Mouse (Mus musculus): ENCODE measurements at regions not wholly inside any gene's neighbourhood (a gene's known extent, or its start where the extent isn't known, plus 50 kb on each side); places are given as distances from the start of the nearest gene placed in this dataset.
"Not testable (repeated sequence)": the region's sequence is repeated elsewhere in the genome, so short reads cannot be mapped to it uniquely, and the experiment has no call there.

GRCm38 (mm10) chr10:9338207-9338801 is 336.7 kb downstream of the Samd5 start:
- no peak; the same call in 1 of the 2 replicates for ATAC-seq (ENCODE audit: low FRiP score, low read depth)
- Histone ChIP-seq H3K4me1 (peaks cover 8% of the 10 kb centered on the region), H3K4me3 (no peak overlapping the region), H3K9me3 (no peaks in the 10 kb centered on the region), H3K9ac (no peak overlapping the region), H3K27me3 (replicated peaks) (no peaks in the 10 kb centered on the region), H3K36me3 (no peaks in the 10 kb centered on the region), H3K4me2 (replicated peaks) (no peak overlapping the region; the same call in 1 of the 2 replicates), H3K27ac (no peak overlapping the region)
- 19% methylated on average over 8 of the region's 8 CpGs for WGBS

- no peaks in the 10 kb centered on the region for H3K9me3 ChIP-seq
- no peak for ATAC-seq (ENCODE audit: low FRiP score, low read depth)
- H3K4me2 ChIP-seq (replicated peaks): no peak overlapping the region
- H3K4me1 ChIP-seq: peaks cover 18% of the 10 kb centered on the region
- no peaks in the 10 kb centered on the region for H3K36me3 ChIP-seq
- H3K4me3 ChIP-seq: no peak overlapping the region
- 72% methylated on average over 10 of the region's 10 CpGs for WGBS
- no peak overlapping the region for H3K9ac ChIP-seq
- no peaks in the 10 kb centered on the region for H3K27me3 ChIP-seq (replicated peaks)
- H3K27ac ChIP-seq: no peak overlapping the region
Observed at GRCm38 (mm10) chr10:9334245-9334845, 340.7 kb downstream of the Samd5 start.

- Histone ChIP-seq H3K9me3 (peaks cover 4% of the 10 kb centered on the region; the same call in 1 of the 2 replicates), H3K36me3 (no peaks in the 10 kb centered on the region), H3K4me1 (peaks cover 11% of the 10 kb centered on the region; the same call in 1 of the 2 replicates), H3K27me3 (replicated peaks) (no peaks in the 10 kb centered on the region), H3K9ac (no peak overlapping the region), H3K27ac (no peak overlapping the region), H3K4me2 (replicated peaks) (no peak overlapping the region), H3K4me3 (no peak overlapping the region)
- WGBS: 23% methylated on average over 3 of the region's 3 CpGs
- no peak for ATAC-seq (ENCODE audit: low FRiP score, low read depth)
Observed at GRCm38 (mm10) chr10:9331694-9332093, 343.3 kb downstream of the Samd5 start.

- WGBS: 94% methylated on average over 4 of the region's 4 CpGs
- Histone ChIP-seq H3K9ac (no peak overlapping the region), H3K4me3 (no peak overlapping the region), H3K36me3 (no peaks in the 10 kb centered on the region), H3K27ac (no peak overlapping the region), H3K9me3 (peaks cover 4% of the 10 kb centered on the region; the same call in 1 of the 2 replicates), H3K27me3 (replicated peaks) (no peaks in the 10 kb centered on the region), H3K4me2 (replicated peaks) (no peak overlapping the region), H3K4me1 (peaks cover 11% of the 10 kb centered on the region; the same call in 1 of the 2 replicates)
- no peak for ATAC-seq (ENCODE audit: low FRiP score, low read depth)
Observed at GRCm38 (mm10) chr10:9328324-9328723, 346.7 kb downstream of the Samd5 start.

- H3K9ac ChIP-seq; H3K36me3 ChIP-seq; H3K27me3 ChIP-seq (replicated peaks); ATAC-seq (ENCODE audit: low FRiP score, low read depth); H3K4me2 ChIP-seq (replicated peaks); H3K4me3 ChIP-seq; H3K9me3 ChIP-seq; H3K27ac ChIP-seq: not testable (repeated sequence)
- WGBS: 94% methylated on average over 4 of the region's 4 CpGs
- peaks cover 11% of the 10 kb centered on the region; the same call in 1 of the 2 replicates for H3K4me1 ChIP-seq
Observed at GRCm38 (mm10) chr10:9327881-9328280, 347.1 kb downstream of the Samd5 start.

GRCm38 (mm10) chr10:9312326-9312725 is 362.7 kb downstream of the Samd5 start:
- Histone ChIP-seq H3K9me3 (no peaks in the 10 kb centered on the region), H3K36me3 (no peaks in the 10 kb centered on the region), H3K27me3 (replicated peaks) (no peaks in the 10 kb centered on the region), H3K4me1 (no peaks in the 10 kb centered on the region), H3K27ac (no peak overlapping the region), H3K9ac (no peak overlapping the region), H3K4me3 (no peak overlapping the region), H3K4me2 (replicated peaks) (no peak overlapping the region)
- WGBS: 89% methylated on average over 6 of the region's 6 CpGs
- no peak for ATAC-seq (ENCODE audit: low FRiP score, low read depth)

GRCm38 (mm10) chr10:9310346-9310745 is 364.7 kb downstream of the Samd5 start:
- Histone ChIP-seq H3K9me3 (no peaks in the 10 kb centered on the region), H3K27ac (no peak overlapping the region), H3K4me2 (replicated peaks) (no peak overlapping the region)

GRCm38 (mm10) chr10:9296055-9296454 is 379.0 kb downstream of the Samd5 start:
- no peak overlapping the region for H3K4me3 ChIP-seq
- H3K27ac ChIP-seq: no peak overlapping the region
- no peak overlapping the region for H3K9ac ChIP-seq
- ATAC-seq (ENCODE audit: low FRiP score, low read depth): no peak
- H3K36me3 ChIP-seq: no peaks in the 10 kb centered on the region
- no peaks in the 10 kb centered on the region for H3K9me3 ChIP-seq
- no peaks in the 10 kb centered on the region for H3K27me3 ChIP-seq (replicated peaks)
- whole genome bisulfite sequencing: 67% methylated on average over 1 of the region's 1 CpGs
- H3K4me2 ChIP-seq (replicated peaks): no peak overlapping the region
- H3K4me1 ChIP-seq: peaks cover 3% of the 10 kb centered on the region; the same call in 1 of the 2 replicates

More at GRCm38 (mm10) chr10:9310346-9310745, 364.7 kb downstream of the Samd5 start:
- Histone ChIP-seq H3K36me3 (no peaks in the 10 kb centered on the region), H3K4me1 (no peaks in the 10 kb centered on the region), H3K4me3 (no peak overlapping the region), H3K27me3 (replicated peaks) (no peaks in the 10 kb centered on the region), H3K9ac (no peak overlapping the region)
- no peak for ATAC-seq (ENCODE audit: low FRiP score, low read depth)
- whole genome bisulfite sequencing: 85% methylated on average over 5 of the region's 5 CpGs

GRCm38 (mm10) chr10:9295269-9295668 is 379.7 kb downstream of the Samd5 start:
- 70% methylated on average over 1 of the region's 1 CpGs for WGBS
- peaks cover 3% of the 10 kb centered on the region; the same call in 1 of the 2 replicates for H3K4me1 ChIP-seq
- no peaks in the 10 kb centered on the region for H3K36me3 ChIP-seq
- H3K4me2 ChIP-seq (replicated peaks): no peak overlapping the region
- H3K27me3 ChIP-seq (replicated peaks): no peaks in the 10 kb centered on the region
- no peaks in the 10 kb centered on the region for H3K9me3 ChIP-seq
- no peak overlapping the region for H3K4me3 ChIP-seq
- ATAC-seq (ENCODE audit: low FRiP score, low read depth): peak; percentile 52
- H3K27ac ChIP-seq: no peak overlapping the region
- no peak overlapping the region for H3K9ac ChIP-seq

GRCm38 (mm10) chr10:9294620-9295019 is 380.4 kb downstream of the Samd5 start:
- 25% methylated on average over 2 of the region's 2 CpGs for WGBS
- ATAC-seq (ENCODE audit: low FRiP score, low read depth): 0 out of 2 replicates have a peak, but pooled peaks have one; percentile 54
- H3K9me3 ChIP-seq: no peaks in the 10 kb centered on the region

GRCm38 (mm10) chr10:9291456-9292146 is 383.4 kb downstream of the Samd5 start:
- Histone ChIP-seq H3K4me1 (peaks cover 3% of the 10 kb centered on the region; the same call in 1 of the 2 replicates), H3K4me3 (no peak overlapping the region), H3K27me3 (replicated peaks) (no peaks in the 10 kb centered on the region), H3K27ac (no peak overlapping the region), H3K4me2 (replicated peaks) (no peak overlapping the region), H3K36me3 (no peaks in the 10 kb centered on the region), H3K9ac (no peak overlapping the region), H3K9me3 (no peaks in the 10 kb centered on the region)
- WGBS: 71% methylated on average over 6 of the region's 6 CpGs
- ATAC-seq (ENCODE audit: low FRiP score, low read depth): no peak

More at GRCm38 (mm10) chr10:9294620-9295019, 380.4 kb downstream of the Samd5 start:
- H3K4me1 ChIP-seq: peaks cover 3% of the 10 kb centered on the region; the same call in 1 of the 2 replicates
- H3K36me3 ChIP-seq: no peaks in the 10 kb centered on the region
- no peaks in the 10 kb centered on the region for H3K27me3 ChIP-seq (replicated peaks)
- H3K9ac ChIP-seq: no peak overlapping the region
- no peak overlapping the region for H3K27ac ChIP-seq
- no peak overlapping the region for H3K4me3 ChIP-seq
- no peak overlapping the region for H3K4me2 ChIP-seq (replicated peaks)

GRCm38 (mm10) chr10:9272940-9273339 is 387.1 kb upstream of the Sash1 start:
- Histone ChIP-seq H3K9me3 (no peaks in the 10 kb centered on the region), H3K4me3 (no peak overlapping the region), H3K36me3 (no peaks in the 10 kb centered on the region), H3K4me2 (replicated peaks) (no peak overlapping the region), H3K27me3 (replicated peaks) (no peaks in the 10 kb centered on the region), H3K27ac (no peak overlapping the region), H3K4me1 (peaks cover 14% of the 10 kb centered on the region; the same call in 1 of the 2 replicates), H3K9ac (no peak overlapping the region)
- ATAC-seq (ENCODE audit: low FRiP score, low read depth): no peak
- 89% methylated on average over 3 of the region's 3 CpGs for WGBS
